Mouse (Mus musculus) urinary bladder, postnatal 10 days (tissue): ENCODE measurements at regions not wholly inside any gene's neighbourhood (a gene's known extent, or its start where the extent isn't known, plus 50 kb on each side); places are given as distances from the start of the nearest gene placed in this dataset.

ENCODE experiments used
- DNase-seq: peaks from one replicate; pipeline ENCODE4 v3.0.0; 2022; ENCODE audit warnings: low spot score

DNA sequence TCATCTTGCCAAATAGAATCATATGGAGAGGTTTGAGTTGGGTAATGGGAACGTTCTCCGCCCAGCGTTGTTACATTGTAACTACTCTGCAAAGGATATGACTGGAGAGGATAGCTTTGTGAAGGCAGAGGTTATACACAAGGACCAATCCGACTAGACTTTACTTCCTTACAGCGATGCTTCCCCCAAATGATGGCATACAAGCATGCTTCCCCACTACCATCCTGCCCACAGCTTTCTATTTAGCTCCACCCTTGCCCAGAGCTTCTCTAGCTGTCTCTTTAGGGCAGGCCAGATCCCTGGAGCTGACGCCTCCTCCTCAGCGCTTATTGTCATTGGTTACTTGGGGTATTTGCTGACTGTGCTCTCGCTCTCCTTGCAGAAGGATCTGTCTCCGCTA is 130.1 kb upstream of the Zfp703 start:
- no peak for DNase-seq

DNA sequence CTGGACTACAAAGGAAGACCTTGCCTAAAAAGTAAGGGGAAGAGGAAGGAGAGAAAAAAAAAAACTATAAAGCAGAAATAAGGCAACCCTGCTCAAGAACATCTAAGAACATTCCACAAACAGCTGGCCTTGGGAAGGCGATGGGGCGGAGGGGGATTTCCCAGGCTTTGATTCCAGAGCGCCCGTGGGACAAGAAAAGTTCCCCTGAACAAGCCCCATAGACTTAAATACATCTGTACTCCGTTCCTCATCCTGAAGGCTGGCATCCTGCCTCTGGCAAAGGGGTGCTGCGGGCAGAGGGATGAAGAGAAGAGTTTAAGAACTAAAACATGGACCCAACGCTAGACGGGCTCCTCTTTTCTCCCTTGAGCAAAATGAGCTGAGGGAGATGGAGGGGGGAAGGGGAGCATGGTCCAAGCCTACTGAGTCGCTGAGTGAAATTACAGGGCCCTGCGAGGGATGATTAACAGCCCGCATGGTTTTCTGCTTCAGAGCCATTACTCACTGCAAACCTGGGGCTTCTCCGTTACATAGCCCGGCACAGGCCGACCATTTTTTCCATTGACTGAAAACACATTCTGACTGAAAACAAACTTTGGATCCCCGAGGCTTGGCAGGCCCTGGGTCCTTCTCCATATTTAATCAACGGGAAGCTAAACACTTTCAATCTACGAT is 128.9 kb upstream of the Zfp703 start:
- DNase-seq, result no peak

DNA sequence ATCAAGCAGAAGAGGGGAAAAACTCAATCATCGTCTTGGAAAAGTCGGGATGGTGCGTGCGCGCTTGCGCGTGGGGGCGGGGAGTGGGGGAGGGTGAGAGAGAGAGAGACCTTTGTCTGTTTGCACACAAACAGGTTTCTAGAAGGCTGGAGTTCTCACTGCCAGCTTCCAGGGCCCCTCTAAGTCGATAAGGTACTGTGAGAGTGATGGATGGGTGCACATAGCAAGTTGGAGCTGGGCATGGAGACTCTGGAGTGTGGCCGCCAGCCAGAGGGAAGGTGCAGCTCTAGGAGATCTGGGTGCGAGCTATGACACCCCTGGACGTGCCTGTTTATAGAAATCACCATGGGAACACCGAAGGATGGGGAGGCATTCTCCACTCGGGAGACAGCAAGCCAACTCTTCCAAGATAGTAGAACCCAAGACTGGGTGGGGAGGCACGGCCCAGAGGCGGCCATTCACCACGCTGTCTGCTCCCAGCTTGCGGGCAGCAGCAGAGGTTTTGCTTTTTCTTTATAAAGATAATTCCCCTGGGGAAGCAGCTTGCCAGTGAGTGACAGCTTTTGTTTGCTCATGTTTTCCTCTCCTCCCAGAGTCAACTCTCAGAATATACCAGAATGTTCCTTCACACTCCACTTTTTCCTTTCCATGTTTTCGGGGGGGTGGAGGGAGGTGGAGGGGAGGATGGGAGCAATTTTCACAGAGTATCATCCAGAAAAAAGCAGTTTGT is 128.0 kb upstream of the Zfp703 start:
- DNase-seq, result no peak

DNA sequence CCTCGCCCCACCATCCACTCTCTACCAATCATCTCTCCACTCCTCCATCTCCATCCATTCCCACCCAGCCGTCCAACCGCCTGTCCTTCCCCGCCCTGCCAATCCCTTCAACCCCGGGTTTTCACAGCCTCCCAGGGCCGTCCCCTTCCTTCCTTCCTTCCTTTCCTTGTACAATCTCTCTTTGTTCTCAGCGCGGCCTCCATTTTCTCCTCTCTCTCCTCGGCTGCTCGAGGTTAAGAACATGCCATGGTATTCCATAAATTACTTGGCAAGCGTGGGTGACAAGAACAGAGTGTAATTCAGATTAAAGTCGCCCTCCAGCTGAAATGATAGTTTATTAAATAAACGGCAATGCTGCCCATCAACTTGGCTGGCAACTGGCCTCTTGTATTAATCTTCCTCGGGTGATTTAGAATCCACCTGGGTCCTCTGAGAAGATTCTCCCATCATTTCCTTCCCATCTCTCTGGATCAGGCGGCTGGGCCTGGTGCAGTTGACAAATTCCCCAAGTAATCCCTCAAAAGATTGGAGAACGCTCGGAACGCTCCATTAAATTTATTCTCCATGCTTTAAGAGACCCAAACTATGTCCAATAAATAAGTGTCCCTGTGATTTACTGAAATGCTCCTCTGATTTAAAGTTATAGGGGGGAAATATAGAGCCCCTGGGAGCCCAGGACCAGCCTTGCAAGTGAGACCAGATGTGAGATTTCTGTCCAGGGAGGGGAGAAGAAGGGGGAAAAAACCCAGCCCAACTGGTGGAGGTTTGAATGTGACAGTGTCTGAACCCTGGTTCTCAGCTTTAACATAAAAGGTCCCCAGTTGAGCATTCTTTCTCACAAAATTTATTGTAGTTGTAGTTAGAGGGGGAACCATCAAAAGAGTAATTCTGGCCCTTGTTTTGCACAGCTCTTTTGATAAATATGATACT is 125.0 kb upstream of the Zfp703 start:
- no peak for DNase-seq

DNA sequence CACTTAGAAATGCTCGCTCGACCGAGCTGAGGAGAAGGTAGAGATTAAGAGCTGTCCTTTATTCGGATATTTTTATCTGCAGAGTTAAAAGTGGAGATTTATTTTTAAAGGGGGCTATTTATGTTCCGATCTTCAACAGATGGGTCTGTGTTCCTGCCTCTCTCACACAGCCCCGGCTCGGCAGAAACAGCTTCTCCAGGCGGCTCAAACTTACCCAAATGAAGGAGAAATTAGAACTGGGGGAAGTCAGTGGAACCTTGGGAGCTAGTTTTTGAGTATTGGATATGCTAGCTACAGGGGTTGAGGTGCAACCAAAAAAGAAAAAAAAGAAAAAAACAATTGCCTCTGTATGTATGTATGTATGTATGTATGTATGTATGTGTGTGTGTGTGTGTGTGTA is 124.2 kb upstream of the Zfp703 start:
- no peak for DNase-seq

DNA sequence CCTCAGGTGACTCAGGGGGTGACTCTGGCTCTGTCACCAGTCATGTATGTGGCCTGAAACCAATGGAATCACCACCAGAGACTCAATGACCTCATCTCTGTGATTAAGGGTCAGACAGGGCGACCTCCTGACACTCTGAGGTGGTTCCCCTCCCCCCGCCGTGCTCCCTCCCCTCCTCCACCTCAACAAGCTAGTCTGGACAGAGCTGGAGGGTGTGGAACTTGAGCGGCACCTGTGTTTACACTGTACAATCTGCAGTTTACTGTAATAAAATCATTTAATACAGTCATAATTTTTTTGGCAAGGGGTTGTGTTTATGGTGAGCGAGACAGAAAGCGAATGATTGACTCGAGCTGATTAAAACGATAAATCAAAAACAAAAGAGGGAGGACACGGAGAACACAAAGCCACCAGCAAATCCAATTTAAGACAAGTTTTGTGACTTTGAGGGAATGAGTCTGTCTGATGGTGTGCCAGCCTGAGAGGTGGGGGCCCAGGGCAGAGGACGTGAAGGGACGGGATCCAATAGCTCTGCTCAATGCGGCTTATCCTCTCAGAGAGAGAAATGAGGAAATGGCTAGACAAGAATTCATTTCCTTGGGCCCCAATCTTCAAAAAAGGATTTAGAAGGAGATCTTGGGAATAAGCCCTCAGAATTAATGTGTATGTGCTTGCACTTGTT is 122.4 kb upstream of the Zfp703 start:
- DNase-seq, result no peak

DNA sequence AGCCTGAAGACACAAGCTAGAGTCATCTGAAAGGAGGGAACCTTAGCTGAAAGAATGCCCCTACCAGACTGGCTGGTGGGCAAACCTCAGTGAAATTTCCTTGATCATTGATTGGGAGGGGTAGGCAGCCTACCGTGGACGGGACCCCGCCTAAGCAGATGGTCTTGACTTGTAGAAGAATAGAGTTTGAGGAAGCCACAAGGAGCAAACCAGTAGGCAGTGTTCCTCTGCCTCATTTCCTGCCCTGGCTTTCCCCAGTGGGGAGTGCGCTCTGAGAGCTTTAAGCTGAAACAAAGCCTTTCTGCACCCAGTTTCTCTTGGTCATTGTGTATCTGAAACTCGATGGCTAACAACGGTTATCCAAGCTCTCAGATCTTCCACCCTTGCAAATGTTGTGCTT is 121.9 kb upstream of the Zfp703 start:
- DNase-seq, result no peak

DNA sequence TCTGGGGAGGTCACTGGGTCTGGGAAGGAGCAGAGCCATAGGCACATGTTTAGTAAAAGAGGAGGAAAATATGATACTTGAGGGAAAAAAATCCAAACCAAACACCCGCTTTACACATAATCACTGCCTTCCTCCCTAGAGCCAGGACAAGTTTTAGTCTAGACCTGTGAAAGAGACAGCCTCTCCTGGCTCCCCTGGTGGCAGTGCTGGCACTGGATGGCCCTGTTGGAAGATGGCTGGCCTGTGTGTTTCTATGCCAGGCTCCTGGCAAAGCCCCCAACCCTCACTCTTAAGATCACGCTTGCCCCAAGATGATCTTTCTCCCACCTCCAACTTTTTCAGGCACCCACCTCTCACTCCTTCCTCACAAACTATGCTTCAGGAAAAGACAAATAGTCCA is 112.6 kb upstream of the Zfp703 start:
- DNase-seq, result no peak

DNA sequence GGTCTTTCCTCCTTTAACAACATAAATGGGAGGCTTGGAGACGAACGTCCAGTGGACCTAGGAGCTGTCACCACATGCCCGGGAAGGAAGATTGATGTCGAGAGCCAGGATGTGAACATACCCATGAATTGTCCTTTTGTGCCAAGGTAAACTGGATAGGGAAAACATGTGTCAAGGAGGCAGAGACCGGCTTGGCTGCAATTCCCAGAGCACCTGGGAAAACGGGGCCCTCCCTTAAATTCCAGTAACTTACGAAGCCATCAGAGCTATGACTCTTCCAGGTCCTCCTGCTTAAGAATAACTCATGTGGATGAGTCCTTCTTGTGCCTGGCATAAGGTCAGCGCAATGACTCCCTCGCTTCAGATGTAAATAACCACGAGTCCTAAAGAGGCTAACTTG is 112.2 kb upstream of the Zfp703 start:
- DNase-seq, result no peak

DNA sequence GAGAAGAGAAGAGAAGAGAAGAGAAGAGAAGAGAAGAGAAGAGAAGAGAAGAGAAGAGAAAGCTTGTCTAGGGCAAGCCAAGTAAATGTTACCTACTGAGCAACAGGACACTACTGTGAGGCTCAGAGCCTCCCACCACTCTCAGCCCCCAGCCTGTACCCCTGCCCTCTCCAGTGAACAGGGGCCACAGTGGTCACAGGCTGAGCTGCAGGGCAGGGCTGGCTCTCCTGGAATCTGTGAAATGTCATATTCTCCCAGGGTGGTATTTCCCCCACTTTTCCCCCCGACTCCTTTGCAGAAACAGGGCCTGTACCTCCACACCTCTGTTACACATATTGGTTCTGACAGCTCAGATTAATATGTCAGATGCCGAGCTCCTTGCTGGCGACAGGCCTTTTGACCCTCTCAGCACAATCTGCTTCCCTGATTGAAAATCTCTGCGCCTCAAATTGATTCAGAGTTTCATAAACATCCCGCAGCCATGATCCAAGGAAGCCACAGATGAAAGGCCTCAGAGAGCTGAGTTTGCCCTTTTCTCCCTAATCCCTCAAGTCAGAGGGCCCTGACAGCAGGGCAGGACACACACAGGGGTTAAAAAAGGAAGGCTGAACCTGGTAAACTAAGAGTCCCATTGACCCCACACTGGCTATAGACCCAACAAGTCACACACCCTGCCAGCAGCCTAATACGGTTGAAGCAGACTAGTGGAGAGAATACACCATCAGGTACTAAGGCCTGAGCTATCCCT is 108.8 kb upstream of the Zfp703 start:
- no peak for DNase-seq

DNA sequence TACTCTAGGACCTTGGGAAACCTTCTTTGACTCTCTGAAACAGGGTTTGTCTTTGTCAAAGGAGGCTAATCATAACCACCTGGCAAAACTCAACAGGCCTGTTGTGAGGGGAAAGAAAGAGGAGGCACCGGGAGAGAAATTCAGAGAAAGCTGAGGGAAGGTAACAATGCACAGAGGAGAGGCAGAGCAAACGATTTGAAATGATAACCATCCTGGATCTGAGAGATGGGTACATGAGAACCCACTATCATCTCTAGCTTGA is 108.3 kb upstream of the Zfp703 start:
- DNase-seq, result no peak

DNA sequence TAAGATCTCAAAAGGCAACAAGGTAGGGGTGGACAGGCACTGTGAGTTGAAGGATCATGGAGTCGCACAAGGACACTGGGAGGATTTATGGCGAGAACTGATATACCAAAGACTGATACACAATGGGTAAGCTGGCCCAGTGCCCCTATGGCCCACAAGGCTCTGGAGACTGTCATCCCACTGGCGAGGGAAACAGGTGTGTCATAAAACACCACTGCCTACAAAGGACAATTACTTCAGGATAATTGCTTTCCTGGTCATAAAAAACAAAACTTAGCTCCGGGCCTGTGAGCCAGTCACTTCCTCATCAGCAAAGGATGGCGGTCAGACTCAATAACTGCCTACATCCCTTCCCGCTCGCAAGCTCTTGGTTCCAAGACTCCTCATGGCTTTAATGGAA is 105.3 kb upstream of the Zfp703 start:
- no peak for DNase-seq

DNA sequence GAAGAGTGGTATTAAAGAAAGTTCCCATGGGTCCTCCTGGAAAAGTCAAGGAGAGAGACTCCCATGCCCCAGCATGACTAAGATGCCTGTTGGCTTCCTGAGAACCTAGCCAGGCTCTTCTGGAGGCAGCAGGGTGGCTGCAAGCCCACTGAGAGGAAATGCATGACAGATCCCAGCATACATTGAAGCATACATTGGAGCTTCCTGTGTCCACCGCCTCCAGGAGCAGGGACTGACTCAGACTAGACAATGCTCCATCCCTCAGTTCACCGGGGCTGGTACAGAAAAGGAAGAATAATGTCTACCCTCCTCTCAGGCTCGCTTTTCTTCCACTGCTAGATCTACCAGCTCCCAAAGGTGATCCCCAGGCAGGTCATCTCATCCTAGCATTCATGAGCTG is 104.7 kb upstream of the Zfp703 start:
- DNase-seq, result no peak

DNA sequence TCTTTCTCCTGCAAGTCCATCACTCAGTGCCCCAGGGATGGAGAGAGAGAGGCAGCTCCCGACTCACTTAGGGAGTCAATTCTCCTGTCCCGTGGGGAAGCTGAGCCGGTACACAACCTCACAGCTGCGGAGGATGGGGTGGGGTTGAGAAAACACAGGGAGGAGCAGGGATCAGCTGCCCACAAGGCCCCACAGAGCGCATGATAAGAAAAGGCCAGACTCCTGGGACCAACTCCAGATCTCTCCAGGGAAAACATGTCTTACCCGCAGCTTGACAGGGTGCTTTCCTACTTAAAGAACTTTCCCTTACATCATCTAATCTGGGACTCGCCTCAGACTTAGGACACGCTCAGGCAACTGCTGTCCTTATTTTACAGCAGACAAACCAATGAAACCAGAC is 104.3 kb upstream of the Zfp703 start:
- no peak for DNase-seq

DNA sequence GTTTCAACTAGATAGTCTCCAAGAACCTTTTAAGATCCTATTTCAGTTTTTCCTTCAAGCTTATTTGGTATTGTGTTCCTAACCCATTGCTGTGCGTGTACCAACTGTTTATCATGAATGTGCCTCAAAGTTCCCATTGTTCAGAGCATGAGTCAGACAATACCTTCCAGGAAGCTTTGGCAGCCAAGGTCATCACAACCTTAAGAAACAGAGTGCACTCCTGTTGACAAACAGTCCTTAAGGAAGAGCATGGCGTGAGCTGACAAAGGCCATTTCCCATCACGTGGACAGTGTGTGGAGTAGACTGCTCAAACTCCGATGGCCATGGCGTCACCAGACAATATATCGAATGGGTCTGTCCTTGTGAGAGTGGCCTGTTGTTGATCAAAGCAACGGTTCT is 96.9 kb upstream of the Zfp703 start:
- DNase-seq, result no peak

DNA sequence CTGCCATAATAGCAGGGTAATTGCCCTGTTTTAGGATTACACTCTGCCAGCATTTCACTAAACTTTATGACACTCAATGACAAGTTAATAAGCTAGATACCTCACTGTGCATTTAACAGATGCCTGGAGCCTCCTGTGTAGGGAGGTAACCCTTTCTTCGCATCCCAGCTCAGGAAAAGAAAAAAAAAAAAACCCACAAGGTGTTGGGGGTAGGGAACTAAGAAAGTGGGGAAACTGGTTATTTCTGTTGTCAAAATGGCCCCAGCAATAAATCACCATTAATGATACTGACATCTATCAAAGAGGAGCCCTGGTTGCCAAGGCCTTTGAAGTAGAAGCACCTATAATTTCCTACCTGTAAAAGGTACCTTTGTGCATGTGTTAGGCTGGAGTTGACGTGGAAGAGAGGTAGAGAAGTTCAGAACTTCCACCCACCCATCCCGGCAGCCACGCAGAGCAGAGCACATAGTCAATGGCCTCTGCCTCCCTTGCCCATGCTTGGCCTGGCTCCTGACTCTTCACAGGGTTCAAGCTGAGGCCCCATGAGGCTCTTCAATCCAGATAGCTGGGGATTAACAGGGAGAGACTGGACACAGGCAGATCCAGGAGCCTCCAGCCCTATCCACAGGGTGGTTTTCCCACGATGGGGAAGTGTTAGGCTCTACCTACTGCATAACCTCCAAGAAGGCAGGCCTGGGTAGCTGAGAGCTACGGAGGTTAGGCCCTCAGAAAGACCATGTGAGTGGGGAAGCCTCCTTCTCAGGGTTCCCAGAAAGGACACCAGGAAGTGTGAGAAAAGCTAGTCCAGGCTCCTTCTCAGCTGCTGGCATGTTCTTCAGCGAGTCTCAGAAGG is 95.6 kb upstream of the Zfp703 start:
- no peak for DNase-seq

DNA sequence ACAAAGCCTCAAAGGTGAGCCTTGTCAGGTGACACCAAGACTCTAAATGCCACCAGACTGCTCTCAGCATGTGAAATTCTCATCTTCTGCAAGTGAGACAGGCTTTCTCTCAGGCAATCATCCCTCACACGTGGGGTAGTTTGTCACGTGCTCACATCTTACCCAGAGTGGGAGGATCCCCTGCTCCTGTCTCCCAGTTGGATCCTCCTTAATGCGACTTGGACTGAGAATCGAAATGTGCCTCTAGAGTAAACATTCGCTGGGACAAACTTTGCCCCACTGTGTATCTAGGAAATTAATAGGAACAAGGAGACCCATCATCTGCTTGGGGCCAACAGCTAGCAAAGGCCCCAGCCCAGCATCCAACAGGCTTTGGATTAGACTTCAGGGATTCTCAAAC is 94.5 kb upstream of the Zfp703 start:
- no peak for DNase-seq

DNA sequence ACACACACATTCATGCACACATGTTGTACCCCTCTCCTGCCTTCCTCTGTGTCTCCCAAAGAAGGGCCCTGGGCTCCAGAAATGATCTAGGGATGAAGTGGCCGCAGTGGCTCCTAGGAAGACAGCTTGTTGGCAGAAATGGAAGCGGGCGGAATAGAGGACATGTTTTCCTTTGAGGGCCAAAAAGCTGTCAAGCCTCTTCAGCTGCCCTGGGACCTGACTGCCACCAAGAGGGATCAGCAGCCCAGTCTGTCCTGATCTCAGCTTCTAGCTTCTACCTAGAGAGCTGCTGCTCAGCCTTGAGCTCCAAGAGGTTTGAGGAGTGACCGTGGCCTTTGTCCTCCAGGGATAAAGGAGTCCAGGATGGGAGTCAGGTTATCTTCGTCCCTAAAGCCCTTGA is 93.8 kb upstream of the Zfp703 start:
- DNase-seq, result no peak

DNA sequence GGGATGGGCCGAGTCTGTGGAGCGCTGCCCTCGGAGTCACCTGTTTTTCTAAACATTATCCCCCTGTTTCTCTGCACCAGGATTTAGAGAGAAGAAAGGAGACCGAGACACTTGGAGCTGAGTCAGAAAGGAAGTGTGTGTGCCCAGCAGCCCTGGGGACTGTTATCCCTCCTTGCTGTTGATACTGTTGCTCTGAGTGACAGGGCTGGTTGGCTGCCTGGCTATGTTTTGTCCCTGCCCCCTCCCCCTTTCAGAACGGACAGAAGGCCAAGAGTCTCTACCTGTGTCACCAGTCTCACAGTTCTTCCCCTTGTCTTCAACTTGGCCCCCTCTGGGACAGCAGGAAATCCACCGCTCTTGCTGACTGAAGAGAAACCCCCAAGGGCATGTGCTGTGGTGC is 93.4 kb upstream of the Zfp703 start:
- no peak for DNase-seq

DNA sequence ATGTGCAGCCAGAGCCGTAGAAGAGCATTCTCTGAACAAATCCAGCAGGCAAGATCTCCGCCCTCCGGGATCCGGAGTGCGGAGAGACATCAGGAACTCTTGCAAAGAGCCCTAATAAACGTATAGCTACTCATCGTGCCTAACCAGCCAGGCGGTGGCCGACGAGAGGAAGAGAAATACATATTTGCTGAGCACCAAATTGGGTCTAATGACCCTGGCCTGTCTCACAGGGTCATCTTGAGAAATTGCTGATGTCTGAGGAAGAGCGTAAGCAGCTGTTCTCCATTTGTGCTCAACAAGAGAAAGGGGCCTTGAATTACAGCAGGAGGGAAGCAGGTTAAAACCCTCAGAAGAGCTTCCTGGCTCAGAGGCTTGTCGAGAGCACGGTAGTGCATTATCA is 92.8 kb upstream of the Zfp703 start:
- DNase-seq, result no peak

DNA sequence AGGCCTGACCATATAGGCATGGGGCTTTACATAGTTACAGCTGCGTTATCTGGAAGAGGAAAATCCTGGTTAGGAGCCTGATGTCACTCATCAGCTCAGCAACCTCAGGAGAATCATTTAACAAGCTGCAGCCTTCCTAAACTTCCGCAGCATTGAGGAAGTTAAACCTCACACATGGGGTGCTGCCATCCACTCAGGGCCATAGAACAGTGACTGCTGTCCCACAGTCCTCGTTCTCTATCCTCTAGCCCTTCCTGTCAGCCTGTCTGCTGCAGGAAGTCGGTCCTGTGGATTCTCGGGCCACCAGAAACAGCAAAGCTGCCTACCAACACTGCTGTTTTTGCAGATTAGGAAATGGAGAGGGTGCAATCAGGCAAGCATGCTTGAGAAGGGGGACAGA is 91.8 kb upstream of the Zfp703 start:
- DNase-seq, result no peak
